Mouse (Mus musculus): ENCODE measurements around the gene 1810013L24Rik.

GRCm38 (mm10) chr16:8823661-8824060, 6.2 kb upstream of the 1810013L24Rik start:
- TF ChIP-seq CTCF (IDR thresholded peaks at IDR 0.05; ENCODE audit: control insufficient read depth, insufficient read depth, insufficient replicate concordance, low read depth, low read length) (no peak), POLR2A (IDR thresholded peaks at IDR 0.05; ENCODE audit: control insufficient read depth, low read depth, low read length) (no peak)

Measured in testis, adult 2 months (tissue).